Mouse (Mus musculus) forebrain, embryonic 13.5 days (tissue): ENCODE data around the gene Pex11b. TPM values are rescaled to one million over a fixed set of nuclear protein-coding genes. Genes with fewer than 3 reads are reported as not detected.
"Not testable (repeated sequence)": the region's sequence is repeated elsewhere in the genome, so short reads cannot be mapped to it uniquely, and the experiment has no call there.

ENCODE experiments used
- ATAC-seq: fragments of 200-750 bp; cut with Nextera tagmentation; 2 replicates; pipeline ENCODE4 v1.8.0; 2017
- H3K27ac ChIP-seq: fragments of 300-500 bp; sonication (generic); 2 replicates; pipeline ENCODE4 v1.5.1; 2015; ENCODE audit warnings: inconsistent platforms, mild to moderate bottlenecking, moderate library complexity
- H3K27me3 ChIP-seq: fragments of 300-500 bp; sonication (generic); 2 replicates; pipeline ENCODE4 v1.6.1; 2015; ENCODE audit warnings: mild to moderate bottlenecking, inconsistent platforms
- H3K36me3 ChIP-seq: fragments of 300-500 bp; sonication (generic); 2 replicates; pipeline ENCODE4 v1.6.1; 2015; ENCODE audit warnings: mild to moderate bottlenecking, inconsistent platforms; ENCODE audit not compliant: poor library complexity, severe bottlenecking
- H3K4me1 ChIP-seq: fragments of 300-500 bp; sonication (generic); 2 replicates; pipeline ENCODE4 v1.6.1; 2015; ENCODE audit warnings: inconsistent platforms
- H3K4me2 ChIP-seq: fragments of 300-500 bp; sonication (generic); 2 replicates; pipeline ENCODE4 v1.6.1; 2015; ENCODE audit warnings: inconsistent platforms, mild to moderate bottlenecking, moderate library complexity
- H3K4me3 ChIP-seq: fragments of 300-500 bp; sonication (generic); 2 replicates; pipeline ENCODE4 v1.5.1; 2015; ENCODE audit warnings: mild to moderate bottlenecking, inconsistent platforms
- H3K9ac ChIP-seq: fragments of 300-500 bp; sonication (generic); 2 replicates; pipeline ENCODE4 v1.6.1; 2015; ENCODE audit warnings: mild to moderate bottlenecking, inconsistent platforms
- H3K9me3 ChIP-seq: fragments of 300-500 bp; sonication (generic); replicated peaks from 2 replicates; pipeline ENCODE4 v1.6.1; 2016; ENCODE audit warnings: inconsistent platforms
- WGBS: fragments of 180-500 bp; shearing (Covaris S2); methylation state at CpG from one replicate; pipeline ENCODE4 v1.1.7; 2015; 5-methylcytosine and 5-hydroxymethylcytosine counted together
- polyA plus RNA-seq: library from polyadenylated mRNA; unstranded; fragments of >200 nt; fragmentation: Nextera tagmentation; extraction: Ambion mirVana; gene quantifications from 2 replicates; pipeline ENCODE4 v1.2.1, GENCODE M21; 2015

The Pex11b gene
- polyA plus RNA-seq, 1 experiment from 2014 or later: 48.2 TPM

GRCm38 (mm10) chr3:96599069-96599393, 36.1 kb upstream of the Pex11b start:
- 41% methylated on average over 8 of the region's 8 CpGs for WGBS
- H3K9me3 ChIP-seq: no peaks in the 10 kb centered on the region
- 0 out of 2 replicates have a peak, but pooled peaks cover 3% of the 10 kb centered on the region for H3K36me3 ChIP-seq
- peak overlapping the region; percentile 47 for H3K4me3 ChIP-seq
- H3K27me3 ChIP-seq: peaks cover 13% of the 10 kb centered on the region; the same call in 1 of the 2 replicates
- H3K4me1 ChIP-seq: peaks cover 73% of the 10 kb centered on the region
- no peak for ATAC-seq
- no peak overlapping the region for H3K27ac ChIP-seq
- H3K4me2 ChIP-seq: peak overlapping the region; percentile 90
- peak overlapping the region; percentile 74; the same call in 1 of the 2 replicates for H3K9ac ChIP-seq

GRCm38 (mm10) chr3:96599411-96599810, 35.8 kb upstream of the Pex11b start:
- peaks cover 13% of the 10 kb centered on the region; the same call in 1 of the 2 replicates for H3K27me3 ChIP-seq
- H3K9me3 ChIP-seq: no peaks in the 10 kb centered on the region
- WGBS: 65% methylated on average over 3 of the region's 3 CpGs
- no peak overlapping the region for H3K9ac ChIP-seq
- no peak for ATAC-seq
- peak overlapping the region; percentile 90; the same call in 1 of the 2 replicates for H3K4me2 ChIP-seq
- H3K27ac ChIP-seq: no peak overlapping the region
- H3K36me3 ChIP-seq: 0 out of 2 replicates have a peak, but pooled peaks cover 5% of the 10 kb centered on the region
- H3K4me3 ChIP-seq: peak overlapping the region; percentile 47; the same call in 1 of the 2 replicates
- peaks cover 77% of the 10 kb centered on the region for H3K4me1 ChIP-seq

GRCm38 (mm10) chr3:96600639-96601250, 34.4 kb upstream of the Pex11b start, which contains the start of gene Lix1l:
Lix1l (plus strand) TSS chr3:96601149.
- WGBS: under 1% methylated on average over 26 of the region's 27 CpGs
- H3K27me3 ChIP-seq: peaks cover 7% of the 10 kb centered on the region; the same call in 1 of the 2 replicates

GRCm38 (mm10) chr3:96601251-96601787, 33.9 kb upstream of the Pex11b start:
- peaks cover 5% of the 10 kb centered on the region; the same call in 1 of the 2 replicates for H3K36me3 ChIP-seq
- peak overlapping the region; percentile 85 for H3K4me3 ChIP-seq
- peak overlapping the region; percentile 93 for H3K27ac ChIP-seq
- WGBS: under 1% methylated on average over 19 of the region's 40 CpGs
- H3K4me1 ChIP-seq: peaks cover 79% of the 10 kb centered on the region
- H3K4me2 ChIP-seq: peak overlapping the region; percentile 69
- 0 out of 2 replicates have a peak, but pooled peaks cover 3% of the 10 kb centered on the region for H3K27me3 ChIP-seq
- H3K9ac ChIP-seq: peak overlapping the region; percentile 92
- peak; percentile 65 for ATAC-seq
- no peaks in the 10 kb centered on the region for H3K9me3 ChIP-seq

More at GRCm38 (mm10) chr3:96600639-96601250, 34.4 kb upstream of the Pex11b start, which contains the start of gene Lix1l:
- peak; percentile 96 for ATAC-seq
- Histone ChIP-seq H3K4me2 (peak within 1 kb of the TSS; percentile 69), H3K27ac (peak within 1 kb of the TSS; percentile 93), H3K4me1 (peaks cover 84% of the 10 kb centered on the region), H3K36me3 (peaks cover 5% of the 10 kb centered on the region; the same call in 1 of the 2 replicates), H3K9ac (peak within 1 kb of the TSS; percentile 92), H3K4me3 (peak within 1 kb of the TSS; percentile 85), H3K9me3 (no peaks in the 10 kb centered on the region)

- ATAC-seq: no peak
- peak overlapping the region; percentile 93 for H3K27ac ChIP-seq
- H3K9ac ChIP-seq: peak overlapping the region; percentile 92
- peak overlapping the region; percentile 69 for H3K4me2 ChIP-seq
- H3K36me3 ChIP-seq: peaks cover 5% of the 10 kb centered on the region; the same call in 1 of the 2 replicates
- peak overlapping the region; percentile 85 for H3K4me3 ChIP-seq
- 11% methylated on average over 10 of the region's 10 CpGs for WGBS
- H3K4me1 ChIP-seq: peaks cover 71% of the 10 kb centered on the region
- H3K9me3 ChIP-seq: no peaks in the 10 kb centered on the region
- no peaks in the 10 kb centered on the region for H3K27me3 ChIP-seq
These were observed 33.1 kb upstream of the Pex11b start for GRCm38 (mm10) chr3:96601941-96602703.

GRCm38 (mm10) chr3:96602704-96603084, 32.5 kb upstream of the Pex11b start:
- Histone ChIP-seq H3K27ac (peak overlapping the region; percentile 93), H3K9me3 (no peaks in the 10 kb centered on the region), H3K4me2 (peak overlapping the region; percentile 69), H3K4me3 (peak overlapping the region; percentile 85), H3K9ac (peak overlapping the region; percentile 92), H3K36me3 (peaks cover 10% of the 10 kb centered on the region; the same call in 1 of the 2 replicates), H3K4me1 (peaks cover 65% of the 10 kb centered on the region), H3K27me3 (no peaks in the 10 kb centered on the region)
- WGBS: 45% methylated on average over 5 of the region's 5 CpGs
- no peak for ATAC-seq

- WGBS: 47% methylated on average over 5 of the region's 5 CpGs
- H3K27ac ChIP-seq: peak overlapping the region; percentile 93; the same call in 1 of the 2 replicates
- peak overlapping the region; percentile 92 for H3K9ac ChIP-seq
- peaks cover 10% of the 10 kb centered on the region; the same call in 1 of the 2 replicates for H3K36me3 ChIP-seq
- peaks cover 59% of the 10 kb centered on the region for H3K4me1 ChIP-seq
- H3K4me2 ChIP-seq: peak overlapping the region; percentile 69
- ATAC-seq: no peak
- peak overlapping the region; percentile 85 for H3K4me3 ChIP-seq
- no peaks in the 10 kb centered on the region for H3K9me3 ChIP-seq
- H3K27me3 ChIP-seq: no peaks in the 10 kb centered on the region
These were observed 31.9 kb upstream of the Pex11b start for GRCm38 (mm10) chr3:96603311-96603710.

- H3K27me3 ChIP-seq, H3K9me3 ChIP-seq, ATAC-seq, H3K4me3 ChIP-seq, H3K9ac ChIP-seq, H3K4me2 ChIP-seq, H3K27ac ChIP-seq: not testable (repeated sequence)
- Histone ChIP-seq H3K4me1 (peaks cover 39% of the 10 kb centered on the region), H3K36me3 (peaks cover 19% of the 10 kb centered on the region; the same call in 1 of the 2 replicates)
- 84% methylated on average over 4 of the region's 4 CpGs for WGBS
These were observed 29.2 kb upstream of the Pex11b start for GRCm38 (mm10) chr3:96606007-96606406.

- no peak for ATAC-seq
- WGBS: 93% methylated on average over 4 of the region's 4 CpGs
- Histone ChIP-seq H3K36me3 (peaks cover 19% of the 10 kb centered on the region; the same call in 1 of the 2 replicates), H3K4me2 (no peak overlapping the region), H3K27me3 (no peaks in the 10 kb centered on the region), H3K27ac (no peak overlapping the region), H3K9me3 (no peaks in the 10 kb centered on the region), H3K4me1 (peaks cover 39% of the 10 kb centered on the region), H3K4me3 (no peak overlapping the region), H3K9ac (no peak overlapping the region)
These were observed 28.6 kb upstream of the Pex11b start for GRCm38 (mm10) chr3:96606618-96607017.

GRCm38 (mm10) chr3:96617941-96618340, 17.2 kb upstream of the Pex11b start:
- H3K4me1 ChIP-seq: no peaks in the 10 kb centered on the region

GRCm38 (mm10) chr3:96623201-96623600, 12.0 kb upstream of the Pex11b start:
- Histone ChIP-seq H3K27ac (no peak overlapping the region), H3K4me2 (no peak overlapping the region), H3K9ac (no peak overlapping the region), H3K36me3 (peaks cover 71% of the 10 kb centered on the region), H3K9me3 (no peaks in the 10 kb centered on the region), H3K4me3 (no peak overlapping the region), H3K4me1 (no peaks in the 10 kb centered on the region), H3K27me3 (no peaks in the 10 kb centered on the region)
- no peak for ATAC-seq
- WGBS: 93% methylated on average over 4 of the region's 4 CpGs

More at GRCm38 (mm10) chr3:96617941-96618340, 17.2 kb upstream of the Pex11b start:
- Histone ChIP-seq H3K9me3 (no peaks in the 10 kb centered on the region), H3K36me3 (peaks cover 76% of the 10 kb centered on the region), H3K27me3 (no peaks in the 10 kb centered on the region), H3K4me2 (no peak overlapping the region), H3K4me3 (no peak overlapping the region), H3K27ac (no peak overlapping the region), H3K9ac (no peak overlapping the region)
- WGBS: 98% methylated on average over 3 of the region's 3 CpGs
- no peak for ATAC-seq
